Comparison of ENCODE assay signal across 28 mouse cellular contexts in genomic region chr10:87389148-87389547, GRCm38 (mm10).
DNase-seq lines count a peak whose midpoint lies in the region; ATAC-seq lines count a peak whose summit lies in the region.
"Had no signal": no experiment of that assay in that cellular context is flagged by ENCODE, and none has a peak within 500 bp of the region (broad histone marks: within the 10 kb centered on the region; RNA-seq: fewer than 3 reads in every experiment).

No protein-coding gene starts in this region.

- H3K9me3 ChIP-seq in forebrain, embryonic 12.5 days: no peaks in the 10 kb centered on the region
- no peaks in the 10 kb centered on the region for H3K9me3 ChIP-seq in forebrain, embryonic 15.5 days
- H3K9me3 ChIP-seq in hindbrain, embryonic 12.5 days (replicated peaks): no peaks in the 10 kb centered on the region
- H3K9me3 ChIP-seq: embryonic facial prominence, embryonic 12.5 days; embryonic facial prominence, embryonic 15.5 days; heart, embryonic 10.5 days; heart, embryonic 13.5 days; hindbrain, embryonic 13.5 days; intestine, embryonic 15.5 days had no signal

- H3K9ac ChIP-seq in forebrain, embryonic 12.5 days: no peak overlapping the region
- H3K9ac ChIP-seq in forebrain, embryonic 15.5 days (replicated peaks): no peak overlapping the region
- no peak overlapping the region for H3K9ac ChIP-seq in hindbrain, embryonic 12.5 days
- H3K9ac ChIP-seq: embryonic facial prominence, embryonic 12.5 days; embryonic facial prominence, embryonic 15.5 days; heart, embryonic 13.5 days; hindbrain, embryonic 13.5 days; intestine, embryonic 15.5 days had no signal

- no peaks in the 10 kb centered on the region for H3K27me3 ChIP-seq in forebrain, embryonic 12.5 days
- no peaks in the 10 kb centered on the region for H3K27me3 ChIP-seq in forebrain, embryonic 15.5 days
- no peaks in the 10 kb centered on the region; the same call in 1 of the 2 replicates for H3K27me3 ChIP-seq in hindbrain, embryonic 12.5 days
- H3K27me3 ChIP-seq: embryonic facial prominence, embryonic 12.5 days; embryonic facial prominence, embryonic 15.5 days; heart, embryonic 13.5 days; hindbrain, embryonic 13.5 days; intestine, embryonic 15.5 days had no signal

- H3K4me3 ChIP-seq in forebrain, embryonic 12.5 days (replicated peaks): no peak overlapping the region
- H3K4me3 ChIP-seq in forebrain, embryonic 15.5 days: no peak overlapping the region
- no peak overlapping the region for H3K4me3 ChIP-seq in hindbrain, embryonic 12.5 days
- H3K4me3 ChIP-seq: embryonic facial prominence, embryonic 12.5 days; embryonic facial prominence, embryonic 15.5 days; heart, adult 2 months; heart, embryonic 10.5 days; heart, embryonic 13.5 days; hindbrain, embryonic 13.5 days; intestine, embryonic 15.5 days had no signal

- no peak overlapping the region for H3K4me2 ChIP-seq in forebrain, embryonic 12.5 days
- H3K4me2 ChIP-seq in forebrain, embryonic 15.5 days (replicated peaks): no peak overlapping the region
- no peak overlapping the region for H3K4me2 ChIP-seq in hindbrain, embryonic 12.5 days (replicated peaks)
- H3K4me2 ChIP-seq: embryonic facial prominence, embryonic 12.5 days; embryonic facial prominence, embryonic 15.5 days; heart, embryonic 13.5 days; hindbrain, embryonic 13.5 days; intestine, embryonic 15.5 days had no signal

- H3K27ac ChIP-seq in forebrain, embryonic 12.5 days: no peak overlapping the region
- H3K27ac ChIP-seq in forebrain, embryonic 15.5 days (replicated peaks): peak overlapping the region; percentile 18; the same call in 1 of the 2 replicates
- H3K27ac ChIP-seq in hindbrain, embryonic 12.5 days: no peak overlapping the region
- H3K27ac ChIP-seq: embryonic facial prominence, embryonic 12.5 days; embryonic facial prominence, embryonic 15.5 days; heart, adult 2 months; heart, embryonic 10.5 days; heart, embryonic 13.5 days; hindbrain, embryonic 13.5 days; intestine, embryonic 15.5 days had no signal

- ATAC-seq in forebrain, embryonic 12.5 days (ENCODE audit: low FRiP score): peak; percentile 73; the same call in 1 of the 2 replicates
- ATAC-seq in forebrain, embryonic 15.5 days (replicated peaks): peak; percentile 74
- no peak for ATAC-seq in hindbrain, embryonic 12.5 days (ENCODE audit: low FRiP score)
- ATAC-seq: activated CD4-positive, CD25-positive, alpha-beta regulatory T cell, adult 4 months; CD4-positive, CD25-positive, alpha-beta regulatory T cell, adult 4 months; hindbrain, embryonic 16.5 days; intestine, embryonic 15.5 days had no signal

- H3K36me3 ChIP-seq in forebrain, embryonic 12.5 days (replicated peaks): no peaks in the 10 kb centered on the region
- no peaks in the 10 kb centered on the region for H3K36me3 ChIP-seq in forebrain, embryonic 15.5 days
- H3K36me3 ChIP-seq in hindbrain, embryonic 12.5 days: no peaks in the 10 kb centered on the region
- H3K36me3 ChIP-seq: embryonic facial prominence, embryonic 12.5 days; embryonic facial prominence, embryonic 15.5 days; heart, embryonic 10.5 days; heart, embryonic 13.5 days; hindbrain, embryonic 13.5 days; intestine, embryonic 15.5 days had no signal

- WGBS in forebrain, embryonic 12.5 days: 5% methylated on average over 2 of the region's 2 CpGs
- 3% methylated on average over 2 of the region's 2 CpGs for WGBS in forebrain, embryonic 15.5 days
- 56% methylated on average over 2 of the region's 2 CpGs for WGBS in hindbrain, embryonic 12.5 days

- peaks cover 15% of the 10 kb centered on the region for H3K4me1 ChIP-seq in forebrain, embryonic 12.5 days
- peaks cover 17% of the 10 kb centered on the region for H3K4me1 ChIP-seq in forebrain, embryonic 15.5 days
- no peaks in the 10 kb centered on the region for H3K4me1 ChIP-seq in hindbrain, embryonic 12.5 days
- H3K4me1 ChIP-seq: embryonic facial prominence, embryonic 12.5 days; embryonic facial prominence, embryonic 15.5 days; heart, embryonic 10.5 days; heart, embryonic 13.5 days; hindbrain, embryonic 13.5 days; intestine, embryonic 15.5 days had no signal

- DNase-seq in retina, postnatal 1 day: peak; percentile 27
- DNase-seq in retina, embryonic 14.5 days (ENCODE audit: low spot score): no peak
- no peak for DNase-seq in kidney, postnatal 4 days
- no peak for DNase-seq in cerebellum, adult 9-11 months
- DNase-seq: adrenal gland, postnatal 10 days; adrenal gland, postnatal 36 days; cerebellum, adult 11 months; cerebellum, adult 2 months; cerebellum, postnatal 10 days; cerebellum, postnatal 36 days; embryo, embryonic 11 days; gastrocnemius, postnatal 10 days; gastrocnemius, postnatal 36 days; heart, adult 2 months; kidney, adult 11 months; kidney, adult 8-10 months had no signal
